Mouse (Mus musculus): ENCODE data around the gene Gbp2b. TPM values are rescaled to one million over a fixed set of nuclear protein-coding genes. Genes with fewer than 3 reads are reported as not detected.

The Gbp2b gene
- polyA plus RNA-seq, 1 experiment from 2014 or later, result not detected

DNA sequence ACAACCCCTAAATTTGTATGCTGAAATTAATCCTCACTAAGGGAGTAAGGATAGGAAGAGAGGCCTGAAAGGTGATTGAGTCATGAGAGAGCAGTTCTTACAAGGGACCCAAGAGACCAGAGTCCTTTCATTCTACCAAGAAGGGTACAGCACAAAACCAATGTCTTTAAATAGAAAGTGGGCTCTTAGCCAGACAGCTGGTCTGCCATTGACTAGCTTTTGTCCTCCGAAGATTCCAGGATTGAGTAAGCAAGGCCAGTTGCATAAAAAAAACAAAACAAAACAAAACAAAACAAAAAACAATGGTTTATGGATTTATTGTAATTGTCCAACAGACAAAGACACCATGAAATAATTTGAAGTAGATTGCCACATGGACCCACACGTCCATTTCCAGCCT, 5.8 kb upstream of the Gbp2b start:
- WGBS, result 83% methylated on average over 2 of the region's 2 CpGs
- Histone ChIP-seq H3K4me1 (ENCODE audit: control insufficient read depth, insufficient read depth, low read length) (no peaks in the 10 kb centered on the region), H3K9me3 (replicated peaks; ENCODE audit: control insufficient read depth, low read length) (no peaks in the 10 kb centered on the region), H3K4me2 (ENCODE audit: low read depth, low read length) (no peak overlapping the region), H3K4me3 (ENCODE audit: low read depth, low read length) (no peak overlapping the region), H3K27me3 (ENCODE audit: control insufficient read depth, insufficient read depth, low read length) (no peaks in the 10 kb centered on the region), H3K36me3 (replicated peaks; ENCODE audit: control insufficient read depth, insufficient read depth, low read depth, low read length) (no peaks in the 10 kb centered on the region), H3K9ac (replicated peaks; ENCODE audit: low read length) (no peak overlapping the region), H3K27ac (replicated peaks; ENCODE audit: low read depth, low read length) (no peak overlapping the region)
- DNase-seq (ENCODE audit: low spot score) (no peak), ATAC-seq (replicated peaks; ENCODE audit: insufficient number of reproducible peaks, low FRiP score, low TSS enrichment, low read depth) (no peak)

DNA sequence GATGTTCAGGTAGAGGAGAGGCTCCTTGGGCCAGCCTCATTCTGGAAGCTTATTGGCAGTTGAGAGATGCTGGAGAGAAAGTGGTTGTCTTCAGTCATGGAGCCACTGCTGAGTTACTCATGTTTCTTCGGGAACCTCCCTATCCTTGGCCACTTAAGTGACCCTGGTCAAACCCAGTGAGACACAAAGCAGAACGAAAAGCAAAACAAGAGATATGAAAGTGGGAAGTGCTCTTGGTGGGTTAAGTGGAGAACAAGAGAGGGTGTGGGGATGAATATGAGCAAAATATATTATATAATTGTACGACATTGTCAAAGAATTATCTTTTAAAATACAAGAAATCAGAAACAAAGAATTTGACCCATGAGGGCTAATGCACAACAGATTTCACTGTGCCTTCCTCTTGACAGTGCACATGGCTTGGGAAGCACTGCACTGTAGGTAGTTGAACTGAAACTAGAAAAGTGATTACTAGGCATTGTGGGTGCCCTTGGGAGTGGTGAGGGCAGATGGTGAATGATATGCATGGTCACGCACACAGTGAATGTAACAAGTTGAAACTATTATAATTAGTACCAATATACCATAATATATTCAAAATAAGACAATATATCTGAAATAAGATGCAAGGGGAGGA, 4.1 kb upstream of the Gbp2b start:
- ATAC-seq (replicated peaks; ENCODE audit: insufficient number of reproducible peaks, low FRiP score, low TSS enrichment, low read depth), result no peak
- Histone ChIP-seq H3K4me2 (ENCODE audit: low read depth, low read length) (no peak overlapping the region), H3K36me3 (replicated peaks; ENCODE audit: control insufficient read depth, insufficient read depth, low read depth, low read length) (no peaks in the 10 kb centered on the region), H3K27me3 (ENCODE audit: control insufficient read depth, insufficient read depth, low read length) (no peaks in the 10 kb centered on the region), H3K4me3 (ENCODE audit: low read depth, low read length) (no peak overlapping the region), H3K4me1 (ENCODE audit: control insufficient read depth, insufficient read depth, low read length) (no peaks in the 10 kb centered on the region), H3K27ac (replicated peaks; ENCODE audit: low read depth, low read length) (no peak overlapping the region), H3K9ac (replicated peaks; ENCODE audit: low read length) (no peak overlapping the region), H3K9me3 (replicated peaks; ENCODE audit: control insufficient read depth, low read length) (no peaks in the 10 kb centered on the region)
- 84% methylated on average over 4 of the region's 4 CpGs for WGBS
- DNase-seq (ENCODE audit: low spot score), result no peak

GRCm38 (mm10) chr3:142597923-142598322, 3.3 kb downstream of the Gbp2b start:
- Histone ChIP-seq H3K9ac (replicated peaks; ENCODE audit: low read length) (no peak overlapping the region), H3K9me3 (replicated peaks; ENCODE audit: control insufficient read depth, low read length) (no peaks in the 10 kb centered on the region), H3K4me3 (ENCODE audit: low read depth, low read length) (no peak overlapping the region), H3K36me3 (replicated peaks; ENCODE audit: control insufficient read depth, insufficient read depth, low read depth, low read length) (no peaks in the 10 kb centered on the region), H3K27me3 (ENCODE audit: control insufficient read depth, insufficient read depth, low read length) (no peaks in the 10 kb centered on the region), H3K27ac (replicated peaks; ENCODE audit: low read depth, low read length) (no peak overlapping the region), H3K4me1 (ENCODE audit: control insufficient read depth, insufficient read depth, low read length) (no peaks in the 10 kb centered on the region), H3K4me2 (ENCODE audit: low read depth, low read length) (no peak overlapping the region)
- 82% methylated on average over 3 of the region's 3 CpGs for WGBS
- DNase-seq (ENCODE audit: low spot score) (no peak), ATAC-seq (replicated peaks; ENCODE audit: insufficient number of reproducible peaks, low FRiP score, low TSS enrichment, low read depth) (no peak)

- Histone ChIP-seq H3K9ac (replicated peaks; ENCODE audit: low read length) (no peak overlapping the region), H3K4me2 (ENCODE audit: low read depth, low read length) (no peak overlapping the region), H3K27ac (replicated peaks; ENCODE audit: low read depth, low read length) (no peak overlapping the region), H3K9me3 (replicated peaks; ENCODE audit: control insufficient read depth, low read length) (no peaks in the 10 kb centered on the region), H3K27me3 (ENCODE audit: control insufficient read depth, insufficient read depth, low read length) (no peaks in the 10 kb centered on the region), H3K36me3 (replicated peaks; ENCODE audit: control insufficient read depth, insufficient read depth, low read depth, low read length) (no peaks in the 10 kb centered on the region), H3K4me1 (ENCODE audit: control insufficient read depth, insufficient read depth, low read length) (no peaks in the 10 kb centered on the region), H3K4me3 (ENCODE audit: low read depth, low read length) (no peak overlapping the region)
- ATAC-seq (replicated peaks; ENCODE audit: insufficient number of reproducible peaks, low FRiP score, low TSS enrichment, low read depth) (no peak), DNase-seq (ENCODE audit: low spot score) (no peak)
Observed at GRCm38 (mm10) chr3:142601675-142602074, 7.0 kb downstream of the Gbp2b start.

GRCm38 (mm10) chr3:142618658-142619057, 24.0 kb downstream of the Gbp2b start:
- Histone ChIP-seq H3K4me2 (ENCODE audit: low read depth, low read length) (no peak overlapping the region), H3K4me1 (ENCODE audit: control insufficient read depth, insufficient read depth, low read length) (no peaks in the 10 kb centered on the region), H3K4me3 (ENCODE audit: low read depth, low read length) (no peak overlapping the region), H3K9ac (replicated peaks; ENCODE audit: low read length) (no peak overlapping the region), H3K27ac (replicated peaks; ENCODE audit: low read depth, low read length) (no peak overlapping the region), H3K9me3 (replicated peaks; ENCODE audit: control insufficient read depth, low read length) (no peaks in the 10 kb centered on the region), H3K27me3 (ENCODE audit: control insufficient read depth, insufficient read depth, low read length) (no peaks in the 10 kb centered on the region), H3K36me3 (replicated peaks; ENCODE audit: control insufficient read depth, insufficient read depth, low read depth, low read length) (no peaks in the 10 kb centered on the region)
- ATAC-seq (replicated peaks; ENCODE audit: insufficient number of reproducible peaks, low FRiP score, low TSS enrichment, low read depth) (no peak), DNase-seq (ENCODE audit: low spot score) (no peak)
- 78% methylated on average over 3 of the region's 3 CpGs for WGBS

- 35% methylated on average over 1 of the region's 1 CpGs for WGBS
Observed at GRCm38 (mm10) chr3:142619606-142620005, 25.0 kb downstream of the Gbp2b start.

GRCm38 (mm10) chr3:142620111-142620955, 25.7 kb downstream of the Gbp2b start, which contains the start of gene Gbp2:
Gene Gbp2, plus strand, starts transcription at chr3:142620602.
- no peak within 1 kb of the TSS for H3K27ac ChIP-seq (replicated peaks; ENCODE audit: low read depth, low read length)
- DNase-seq (ENCODE audit: low spot score), result no peak
- H3K9me3 ChIP-seq (replicated peaks; ENCODE audit: control insufficient read depth, low read length), result no peaks in the 10 kb centered on the region
- H3K36me3 ChIP-seq (replicated peaks; ENCODE audit: control insufficient read depth, insufficient read depth, low read depth, low read length), result no peaks in the 10 kb centered on the region
- no peak within 1 kb of the TSS for H3K9ac ChIP-seq (replicated peaks; ENCODE audit: low read length)
- H3K4me1 ChIP-seq (ENCODE audit: control insufficient read depth, insufficient read depth, low read length), result no peaks in the 10 kb centered on the region
- no peak within 1 kb of the TSS for H3K4me2 ChIP-seq (ENCODE audit: low read depth, low read length)
- H3K27me3 ChIP-seq (ENCODE audit: control insufficient read depth, insufficient read depth, low read length), result no peaks in the 10 kb centered on the region
- no peak for ATAC-seq (replicated peaks; ENCODE audit: insufficient number of reproducible peaks, low FRiP score, low TSS enrichment, low read depth)
- 73% methylated on average over 4 of the region's 4 CpGs for WGBS
- H3K4me3 ChIP-seq (ENCODE audit: low read depth, low read length), result no peak within 1 kb of the TSS

More at GRCm38 (mm10) chr3:142619606-142620005, 25.0 kb downstream of the Gbp2b start:
- H3K4me2 ChIP-seq (ENCODE audit: low read depth, low read length), result no peak overlapping the region
- no peaks in the 10 kb centered on the region for H3K9me3 ChIP-seq (replicated peaks; ENCODE audit: control insufficient read depth, low read length)
- H3K9ac ChIP-seq (replicated peaks; ENCODE audit: low read length), result no peak overlapping the region
- no peak overlapping the region for H3K4me3 ChIP-seq (ENCODE audit: low read depth, low read length)
- H3K27ac ChIP-seq (replicated peaks; ENCODE audit: low read depth, low read length), result no peak overlapping the region
- H3K36me3 ChIP-seq (replicated peaks; ENCODE audit: control insufficient read depth, insufficient read depth, low read depth, low read length), result no peaks in the 10 kb centered on the region
- DNase-seq (ENCODE audit: low spot score) (no peak), ATAC-seq (replicated peaks; ENCODE audit: insufficient number of reproducible peaks, low FRiP score, low TSS enrichment, low read depth) (no peak)
- no peaks in the 10 kb centered on the region for H3K4me1 ChIP-seq (ENCODE audit: control insufficient read depth, insufficient read depth, low read length)
- H3K27me3 ChIP-seq (ENCODE audit: control insufficient read depth, insufficient read depth, low read length), result no peaks in the 10 kb centered on the region

- Histone ChIP-seq H3K4me3 (ENCODE audit: low read depth, low read length) (no peak overlapping the region), H3K27ac (replicated peaks; ENCODE audit: low read depth, low read length) (no peak overlapping the region), H3K4me2 (ENCODE audit: low read depth, low read length) (no peak overlapping the region), H3K9ac (replicated peaks; ENCODE audit: low read length) (no peak overlapping the region), H3K27me3 (ENCODE audit: control insufficient read depth, insufficient read depth, low read length) (no peaks in the 10 kb centered on the region), H3K9me3 (replicated peaks; ENCODE audit: control insufficient read depth, low read length) (no peaks in the 10 kb centered on the region), H3K36me3 (replicated peaks; ENCODE audit: control insufficient read depth, insufficient read depth, low read depth, low read length) (no peaks in the 10 kb centered on the region), H3K4me1 (ENCODE audit: control insufficient read depth, insufficient read depth, low read length) (no peaks in the 10 kb centered on the region)
- 57% methylated on average over 3 of the region's 3 CpGs for WGBS
- no peak for ATAC-seq (replicated peaks; ENCODE audit: insufficient number of reproducible peaks, low FRiP score, low TSS enrichment, low read depth)
- DNase-seq (ENCODE audit: low spot score), result peak; percentile 6
Observed at GRCm38 (mm10) chr3:142620956-142621562, 26.4 kb downstream of the Gbp2b start.
